Mouse (Mus musculus) lung, adult 2 months (tissue): ENCODE data around the gene Apoc1.

Experiments
- CTCF ChIP-seq: fragments of 200-500 bp; IDR thresholded peaks from 2 replicates; pipeline ENCODE4 v1.5.1; 2011; ENCODE audit warnings: mild to moderate bottlenecking, low read length, control low read depth; ENCODE audit not compliant: insufficient read depth
- POLR2A ChIP-seq: fragments of 200-500 bp; IDR thresholded peaks from 2 replicates; pipeline ENCODE4 v1.6.1; 2011; ENCODE audit warnings: low read depth, mild to moderate bottlenecking, control low read depth, low read length, borderline replicate concordance; ENCODE audit errors: extremely low read depth

DNA sequence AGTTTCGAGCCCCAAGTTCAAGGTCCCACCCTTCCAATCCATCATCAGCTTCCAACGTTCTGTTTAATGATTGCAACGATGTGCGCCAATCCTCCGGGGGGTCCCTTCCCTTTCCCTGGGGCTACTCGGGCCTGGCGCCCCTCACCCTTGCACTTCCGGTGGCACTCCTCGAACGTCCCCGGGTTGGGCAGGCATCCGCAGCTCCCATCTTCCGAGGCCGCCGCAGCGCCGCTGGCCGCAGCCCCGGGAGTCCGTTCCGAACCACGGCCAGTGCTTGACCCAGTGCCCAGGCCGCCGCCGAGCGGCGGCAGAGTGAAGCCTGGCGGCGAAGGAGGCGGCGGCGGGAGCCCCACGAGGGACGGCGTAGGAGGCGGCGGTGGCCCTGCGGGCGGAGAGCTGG, 22.4 kb upstream of the Apoc1 start:
- TF ChIP-seq CTCF, result no peak
- TF ChIP-seq POLR2A, result no peak
